Comparison of ENCODE assay signal across 8 mouse cellular contexts in genomic region chr7:115000796-115001524, GRCm38 (mm10).
DNase-seq lines count a peak whose midpoint lies in the region; ATAC-seq and TF ChIP-seq lines count a peak whose summit lies in the region.

No protein-coding gene starts in this region.

- DNase-seq in gastrocnemius, adult 18-20 months (ENCODE audit: low spot score), result peak; percentile 4
- no peak for DNase-seq in gastrocnemius, postnatal 36 days
- peak; percentile 24 for DNase-seq in c-Kit-positive CD71-negative TER-119-negative erythroid progenitor cells, embryonic 14.5 days (ENCODE audit: low read depth)
- peak; percentile 1 to 20 for DNase-seq in left cerebral cortex, adult 9 months (ENCODE audit: low spot score in 2 of 2)
- DNase-seq in thymus, adult 2 months, result no peak
- no peak for DNase-seq in thymus, postnatal 10 days (ENCODE audit: low spot score in 2 of 2)
- no peak for DNase-seq in cerebellum, adult 11-12 months

- H3K27me3 ChIP-seq in thymus, adult 2 months (ENCODE audit: control insufficient read depth, insufficient read depth, low read length), result no peaks in the 10 kb centered on the region

- TF ChIP-seq CTCF in thymus, adult 2 months (IDR thresholded peaks at IDR 0.05; ENCODE audit: borderline replicate concordance, control insufficient read depth, extremely low read depth, insufficient read depth, low read length, poor library complexity), result no peak

- intact Hi-C loops in gastrocnemius, postnatal 36 days (cut with DNase I), result no loop called here

- no peak overlapping the region for H3K4me3 ChIP-seq in thymus, adult 2 months (ENCODE audit: control insufficient read depth, insufficient read depth, low read length)

- H3K36me3 ChIP-seq in thymus, adult 2 months (ENCODE audit: control insufficient read depth, insufficient read depth, low read length), result no peaks in the 10 kb centered on the region

- 55% methylated on average over 7 of the region's 7 CpGs for WGBS in thymus, adult 2 months

- ATAC-seq in neutrophil, adult 5-6 weeks (ENCODE audit: extremely low read depth, insufficient number of reproducible peaks, low FRiP score, poor library complexity, severe bottlenecking), result peak; percentile 83

- no peak overlapping the region for H3K27ac ChIP-seq in thymus, adult 2 months (ENCODE audit: control insufficient read depth, insufficient read depth, low read length)

- H3K4me1 ChIP-seq in thymus, adult 2 months (replicated peaks; ENCODE audit: control insufficient read depth, insufficient read depth, low read length), result no peaks in the 10 kb centered on the region

- no peak for TF ChIP-seq POLR2A in thymus, adult 2 months (IDR thresholded peaks at IDR 0.05; ENCODE audit: control insufficient read depth, extremely low read depth, insufficient read depth, low read length, poor library complexity)

Comparison
In these comparisons a context has a peak if more than half of its experiments do, and no peak if none do; other contexts are left out.
1. DNase-seq: peak in gastrocnemius, adult 18-20 months (single experiment), c-Kit-positive CD71-negative TER-119-negative erythroid progenitor cells, embryonic 14.5 days (single experiment) and left cerebral cortex, adult 9 months (2 of 2); none in gastrocnemius, postnatal 36 days (0 of 2), thymus, adult 2 months (single experiment), thymus, postnatal 10 days (0 of 2) and cerebellum, adult 11-12 months (single experiment).